Comparison of ENCODE assay signal across 9 mouse cellular contexts in the genomic region with DNA sequence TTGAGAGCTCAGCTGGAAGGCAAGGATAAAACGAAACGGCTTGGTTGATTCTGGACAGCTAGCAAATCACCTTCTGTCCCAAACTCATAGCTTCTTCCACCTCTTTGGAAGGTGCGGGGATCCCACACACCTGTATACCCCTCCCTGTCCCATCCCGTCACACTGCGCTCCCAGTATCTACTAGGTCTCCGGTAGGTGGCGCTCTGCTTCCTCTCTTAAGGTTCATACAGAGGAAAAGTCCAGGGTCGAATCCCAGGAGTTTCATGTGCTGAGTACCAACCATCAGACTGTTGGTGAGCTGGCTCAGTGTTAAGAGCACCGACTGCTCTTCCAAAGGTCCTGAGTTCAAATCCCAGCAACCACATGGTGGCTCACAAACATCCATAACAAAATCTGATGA. TPM values are rescaled to one million over a fixed set of nuclear protein-coding genes. Genes with fewer than 3 reads are reported as not detected.
DNase-seq lines count a peak whose midpoint lies in the region; ATAC-seq and TF ChIP-seq lines count a peak whose summit lies in the region.
"Had no signal": no experiment of that assay in that cellular context is flagged by ENCODE, and none has a peak within 500 bp of the region (broad histone marks: within the 10 kb centered on the region; RNA-seq: fewer than 3 reads in every experiment).

No protein-coding gene starts in this region.

- no peaks in the 10 kb centered on the region for H3K9me3 ChIP-seq in ES-E14 (ENCODE audit: control insufficient read depth, insufficient read depth, low read depth, low read length)
- no peaks in the 10 kb centered on the region for H3K9me3 ChIP-seq in embryonic facial prominence, embryonic 14.5 days (ENCODE audit: control insufficient read depth, low read length)

- ATAC-seq in embryonic facial prominence, embryonic 14.5 days (ENCODE audit: low read depth) = peak; percentile 47; the same call in 1 of the 2 replicates

- H3K27me3 ChIP-seq in embryonic facial prominence, embryonic 14.5 days (replicated peaks; ENCODE audit: control insufficient read depth, insufficient read depth, low read length) = no peaks in the 10 kb centered on the region

- H3K4me3 ChIP-seq in ES-E14 (ENCODE audit: insufficient read depth in 1 of 2, low read depth in 1 of 2, low read length in 2 of 2, poor library complexity in 1 of 2, severe bottlenecking in 1 of 2) = no peak overlapping the region
- H3K4me3 ChIP-seq in bone marrow, adult 2 months (replicated peaks; ENCODE audit: control insufficient read depth, low read depth, low read length) = no peak overlapping the region
- no peak overlapping the region for H3K4me3 ChIP-seq in embryonic facial prominence, embryonic 14.5 days (ENCODE audit: low read depth, low read length)

- TF ChIP-seq CTCF in bone marrow, adult 2 months (IDR thresholded peaks at IDR 0.05; ENCODE audit: control insufficient read depth, insufficient read depth, low read length) = peak; percentile 73

- DNase-seq in ES-E14 (ENCODE audit: low read depth, low spot score) = peak; percentile 98
- peak; percentile 80 for DNase-seq in embryonic facial prominence, embryonic 14.5 days (ENCODE audit: low spot score)
- DNase-seq in heart, postnatal 25 days (ENCODE audit: low spot score) = peak; percentile 5
- peak; percentile 42 for DNase-seq in large intestine, adult 2 months (ENCODE audit: low read depth, low spot score)
- DNase-seq in lung, postnatal 14 days = peak; percentile 83
- peak; percentile 13 for DNase-seq in right cerebral cortex, postnatal 25 days
- peak; percentile 46 to 63 for DNase-seq in urinary bladder, postnatal 36 days (ENCODE audit: low spot score in 2 of 2)

- intact Hi-C loops in heart, postnatal 25 days (cut with DNase I) = loop anchor here (2.0 kb wide), 1 partner anchor 195 kb away; no protein-coding TSS in a partner anchor

- H3K27ac ChIP-seq in ES-E14 (ENCODE audit: insufficient read depth, low read depth, low read length, poor library complexity, severe bottlenecking) = no peak overlapping the region
- H3K27ac ChIP-seq in bone marrow, adult 2 months (ENCODE audit: control insufficient read depth, insufficient read depth, low read depth, low read length, poor library complexity) = no peak overlapping the region
- no peak overlapping the region for H3K27ac ChIP-seq in embryonic facial prominence, embryonic 14.5 days (replicated peaks; ENCODE audit: low read depth, low read length)

- no peak overlapping the region for H3K4me2 ChIP-seq in embryonic facial prominence, embryonic 14.5 days (ENCODE audit: low read depth, low read length)

- in situ Hi-C loops in ES-E14 (cut with MboI; ENCODE audit: low sequenced_read_pairs in 2 of 2, unreplicated experiment in 2 of 2) = loop anchor here in 1 of 2 experiments (5.0 kb wide), 1 partner anchor 34 kb away; no protein-coding TSS in a partner anchor

- TF ChIP-seq POLR2A in bone marrow, adult 2 months (IDR thresholded peaks at IDR 0.05; ENCODE audit: borderline replicate concordance, control insufficient read depth, low read depth, low read length) = no peak

- WGBS in bone marrow, adult 2 months = 8% methylated on average over 9 of the region's 9 CpGs
- 15% methylated on average over 9 of the region's 9 CpGs for WGBS in embryonic facial prominence, embryonic 14.5 days
- 12% methylated on average over 9 of the region's 9 CpGs for WGBS in large intestine, adult 2 months

- no peaks in the 10 kb centered on the region for H3K36me3 ChIP-seq in ES-E14 (ENCODE audit: control insufficient read depth, insufficient read depth, low read length, poor library complexity, severe bottlenecking)
- H3K36me3 ChIP-seq in embryonic facial prominence, embryonic 14.5 days (ENCODE audit: control insufficient read depth, insufficient read depth, low read length) = no peaks in the 10 kb centered on the region

- no peak overlapping the region for H3K9ac ChIP-seq in ES-E14 (ENCODE audit: insufficient read depth, low read depth, low read length, poor library complexity, severe bottlenecking)
- no peak overlapping the region for H3K9ac ChIP-seq in embryonic facial prominence, embryonic 14.5 days (ENCODE audit: low read depth, low read length)

- H3K4me1 ChIP-seq in ES-E14 (ENCODE audit: control insufficient read depth in 2 of 2, insufficient read depth in 2 of 2, low read length in 2 of 2, poor library complexity in 1 of 2) = peaks cover 7 to 16% of the 10 kb centered on the region in 2 experiments
- H3K4me1 ChIP-seq in bone marrow, adult 2 months (ENCODE audit: control insufficient read depth, insufficient read depth, low read length) = no peaks in the 10 kb centered on the region
- H3K4me1 ChIP-seq in embryonic facial prominence, embryonic 14.5 days (ENCODE audit: control insufficient read depth, insufficient read depth, low read length) = no peaks in the 10 kb centered on the region

TF ChIP-seq in ES-E14, 5 proteins besides CTCF, POLR2A, EP300 and RAD21:
- TF ChIP-seq HCFC1 (IDR thresholded peaks at IDR 0.05; ENCODE audit: borderline replicate concordance, insufficient read depth, low read length) (no peak), ZC3H11A (IDR thresholded peaks at IDR 0.05; ENCODE audit: borderline replicate concordance, low read depth, low read length) (peak; percentile 69; the same call in 1 of the 2 replicates), MAFK (IDR thresholded peaks at IDR 0.05; ENCODE audit: insufficient read depth, low read depth, low read length) (no peak), ZNF384 (IDR thresholded peaks at IDR 0.05; ENCODE audit: low read depth, low read length) (no peak), CHD2 (IDR thresholded peaks at IDR 0.05; ENCODE audit: low read depth, low read length) (no peak)
TF ChIP-seq in ES-E14: peak in this region for 1.

RNA-seq across cellular contexts. Expression of a gene that starts 2.5 kb away (rescaled TPM):
- not detected in 2 replicates for total RNA-seq in ES-E14 (2012; rRNA removed)
- polyA plus RNA-seq in bone marrow, adult 2 months (2011; ENCODE audit: insufficient read depth, insufficient read length, low replicate concordance, missing spikeins) = 4.3 TPM in 1 of 2 replicates, not detected in the other
- 4.9 and 5.5 TPM in 2 replicates for polyA plus RNA-seq in embryonic facial prominence, embryonic 14.5 days (2014; fragmentation: Nextera tagmentation; extraction: Ambion mirVana)
- total RNA-seq in heart, postnatal 25 days (2021) = 1 to 10 TPM in 1 of 2 experiments, under 1 TPM in 1; 0.45 to 1.2 TPM
- 0.19 TPM in 1 of 2 replicates, not detected in the other for polyA plus RNA-seq in large intestine, adult 2 months (2012; rRNA removed)

RNA-seq across cellular contexts. Expression of a gene that starts 9.9 kb away (rescaled TPM):
- 2,580 and 3,190 TPM in 2 replicates for total RNA-seq in ES-E14 (2012; rRNA removed)
- polyA plus RNA-seq in bone marrow, adult 2 months (2011; ENCODE audit: insufficient read depth, insufficient read length, low replicate concordance, missing spikeins) = 921 TPM in 1 of 2 replicates, not detected in the other
- polyA plus RNA-seq in embryonic facial prominence, embryonic 14.5 days (2014; fragmentation: Nextera tagmentation; extraction: Ambion mirVana) = 0.37 TPM in 1 of 2 replicates, not detected in the other
- total RNA-seq in heart, postnatal 25 days (2021) = not detected
- not detected in 2 replicates for polyA plus RNA-seq in large intestine, adult 2 months (2012; rRNA removed)

RNA-seq across cellular contexts. Expression of a gene that starts 20.5 kb away (rescaled TPM):
- 31.2 and 35.3 TPM in 2 replicates for total RNA-seq in ES-E14 (2012; rRNA removed)
- 6.3 TPM in 1 of 2 replicates, not detected in the other for polyA plus RNA-seq in bone marrow, adult 2 months (2011; ENCODE audit: insufficient read depth, insufficient read length, low replicate concordance, missing spikeins)
- polyA plus RNA-seq in embryonic facial prominence, embryonic 14.5 days (2014; fragmentation: Nextera tagmentation; extraction: Ambion mirVana) = 3.1 and 3.7 TPM in 2 replicates
- total RNA-seq in heart, postnatal 25 days (2021) = not detected
- polyA plus RNA-seq in large intestine, adult 2 months (2012; rRNA removed) = 0.11 TPM in 1 of 2 replicates, not detected in the other

RNA-seq across cellular contexts. Expression of a gene that starts 30.7 kb away (rescaled TPM):
- total RNA-seq in ES-E14 (2012; rRNA removed) = not detected in 2 replicates
- not detected in 2 replicates for polyA plus RNA-seq in bone marrow, adult 2 months (2011; ENCODE audit: insufficient read depth, insufficient read length, low replicate concordance, missing spikeins)
- not detected in 2 replicates for polyA plus RNA-seq in embryonic facial prominence, embryonic 14.5 days (2014; fragmentation: Nextera tagmentation; extraction: Ambion mirVana)
- total RNA-seq in heart, postnatal 25 days (2021) = not detected
- not detected in 2 replicates for polyA plus RNA-seq in large intestine, adult 2 months (2012; rRNA removed)
- total RNA-seq: layer of hippocampus, adult 8-10 months had no signal

RNA-seq across cellular contexts. Expression of a gene that starts 37.5 kb away (rescaled TPM):
- 4.3 and 5.0 TPM in 2 replicates for total RNA-seq in ES-E14 (2012; rRNA removed)
- not detected in 2 replicates for polyA plus RNA-seq in bone marrow, adult 2 months (2011; ENCODE audit: insufficient read depth, insufficient read length, low replicate concordance, missing spikeins)
- polyA plus RNA-seq in embryonic facial prominence, embryonic 14.5 days (2014; fragmentation: Nextera tagmentation; extraction: Ambion mirVana) = 0.30 and 0.32 TPM in 2 replicates
- total RNA-seq in heart, postnatal 25 days (2021) = not detected
- 0.04 TPM in 1 of 2 replicates, not detected in the other for polyA plus RNA-seq in large intestine, adult 2 months (2012; rRNA removed)

Comparison
In these comparisons a context has a peak if more than half of its experiments do, and no peak if none do; other contexts are left out.
1. DNase-seq: peak in every context shown above with its lines; median percentile 98 in ES-E14; 83 in lung, postnatal 14 days; 80 in embryonic facial prominence, embryonic 14.5 days; 54 in urinary bladder, postnatal 36 days; 42 in large intestine, adult 2 months; 13 in right cerebral cortex, postnatal 25 days; 5 in heart, postnatal 25 days.